Mouse (Mus musculus): ENCODE measurements at regions not wholly inside any gene's neighbourhood (a gene's known extent, or its start where the extent isn't known, plus 50 kb on each side); places are given as distances from the start of the nearest gene placed in this dataset.

DNA sequence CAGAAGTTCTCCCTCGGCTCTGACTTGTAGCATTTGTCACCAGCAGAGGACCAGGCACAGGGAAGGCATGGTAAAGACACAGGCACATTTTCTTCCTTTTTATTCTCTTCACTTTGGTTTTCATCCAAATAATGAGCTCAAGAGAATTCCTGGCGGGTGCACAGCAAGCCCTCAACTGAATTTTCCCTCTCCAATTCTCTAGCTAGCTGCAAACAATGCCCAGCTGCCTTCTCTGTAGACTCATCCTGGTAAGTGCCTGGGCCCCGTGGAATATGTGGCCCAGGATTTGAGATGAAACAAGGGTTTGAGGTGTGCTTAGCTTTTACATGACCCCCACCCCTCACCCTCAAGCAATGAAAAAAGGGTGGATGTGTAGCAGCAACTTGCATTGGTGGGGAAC, 90.4 kb downstream of the Otol1 start:
- ATAC-seq: no peak

DNA sequence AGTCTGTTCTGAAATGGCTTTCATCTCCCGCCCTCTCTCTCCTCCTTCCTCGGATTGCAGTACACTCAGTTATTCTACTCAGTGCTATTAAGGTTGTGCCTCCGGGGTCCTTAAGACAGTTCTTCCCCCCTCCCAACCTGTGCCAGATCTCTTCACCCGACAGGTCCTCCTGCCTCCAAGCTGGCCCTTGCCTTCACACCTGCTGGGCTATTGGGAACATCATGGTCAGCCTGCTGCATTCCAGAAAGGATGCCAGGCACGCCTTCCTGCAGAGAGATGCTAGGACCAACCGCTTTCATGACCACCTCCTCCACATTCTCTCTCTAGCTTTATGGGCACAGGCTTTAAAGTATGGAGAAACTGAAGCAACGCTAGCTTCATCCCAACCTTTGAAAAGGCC, 94.7 kb downstream of the Otol1 start:
- ATAC-seq: no peak

DNA sequence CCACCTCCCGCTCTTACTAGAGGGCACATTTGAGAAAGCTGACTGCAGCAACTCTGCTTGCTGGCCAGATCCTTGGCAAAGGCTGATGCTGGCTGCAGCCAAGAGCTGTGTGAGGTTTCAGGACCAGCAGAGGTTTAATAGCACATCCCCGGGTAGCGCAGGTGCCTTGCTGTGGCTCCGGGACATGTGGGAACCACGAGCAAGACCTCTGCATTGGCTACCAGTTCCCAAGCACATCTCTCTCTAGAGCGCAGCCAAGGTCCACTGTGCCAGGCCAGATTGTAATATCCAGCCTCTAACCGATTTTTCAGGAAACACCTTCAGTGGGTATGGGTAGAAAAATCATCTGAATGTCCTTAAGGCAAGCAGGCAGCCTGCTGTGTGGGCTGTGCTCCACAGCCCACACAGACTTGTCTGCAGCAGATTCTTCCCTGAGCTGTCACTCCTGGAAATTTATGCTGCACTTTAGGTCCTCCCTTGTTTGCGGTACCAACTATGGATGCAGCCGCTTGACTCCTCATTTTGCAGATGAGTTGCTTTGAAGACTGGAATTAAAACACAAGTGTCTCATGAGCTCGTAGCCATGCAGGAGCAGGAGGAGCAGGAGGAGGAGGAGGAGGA, 95.3 kb downstream of the Otol1 start:
- no peak for ATAC-seq

DNA sequence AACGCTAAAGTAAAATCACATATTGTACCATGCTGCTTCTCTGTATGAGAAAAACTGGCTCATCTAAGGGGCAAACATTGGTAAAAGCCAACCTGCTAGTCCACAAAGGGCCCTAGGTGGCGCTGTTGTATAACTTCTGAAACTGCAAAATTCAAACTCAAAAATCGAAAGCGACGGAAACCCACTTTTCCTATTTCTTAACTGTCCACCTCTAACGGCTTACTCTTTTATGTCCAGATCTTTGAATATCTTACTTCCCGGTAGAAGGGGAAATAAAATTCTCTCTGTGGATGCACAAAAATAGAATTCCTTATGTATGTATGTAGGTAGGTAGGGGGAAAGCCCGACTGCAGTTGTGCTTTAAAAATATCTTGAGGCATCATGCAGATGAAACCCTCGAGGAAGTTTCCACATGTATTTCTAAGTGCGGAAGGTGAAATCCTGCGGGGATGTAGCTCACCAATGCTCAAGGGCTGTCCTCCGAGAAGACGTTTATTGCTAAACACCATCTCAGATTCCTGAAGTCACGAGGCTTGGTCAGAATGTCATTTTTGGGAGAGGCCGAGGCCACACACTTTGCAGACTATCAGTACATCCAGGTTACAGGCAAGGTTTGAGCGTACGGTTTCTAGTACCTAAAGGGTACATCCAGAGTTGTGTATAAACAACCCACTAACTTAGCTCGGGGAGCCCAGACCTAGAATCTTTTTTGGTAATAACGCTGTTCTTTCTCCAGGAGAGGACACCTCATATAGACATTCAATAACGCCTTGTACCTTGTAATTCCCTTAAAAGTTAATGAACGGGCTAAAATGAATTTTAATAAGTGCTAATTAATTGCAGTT, 96.8 kb downstream of the Otol1 start:
- peak; percentile 71 for ATAC-seq

DNA sequence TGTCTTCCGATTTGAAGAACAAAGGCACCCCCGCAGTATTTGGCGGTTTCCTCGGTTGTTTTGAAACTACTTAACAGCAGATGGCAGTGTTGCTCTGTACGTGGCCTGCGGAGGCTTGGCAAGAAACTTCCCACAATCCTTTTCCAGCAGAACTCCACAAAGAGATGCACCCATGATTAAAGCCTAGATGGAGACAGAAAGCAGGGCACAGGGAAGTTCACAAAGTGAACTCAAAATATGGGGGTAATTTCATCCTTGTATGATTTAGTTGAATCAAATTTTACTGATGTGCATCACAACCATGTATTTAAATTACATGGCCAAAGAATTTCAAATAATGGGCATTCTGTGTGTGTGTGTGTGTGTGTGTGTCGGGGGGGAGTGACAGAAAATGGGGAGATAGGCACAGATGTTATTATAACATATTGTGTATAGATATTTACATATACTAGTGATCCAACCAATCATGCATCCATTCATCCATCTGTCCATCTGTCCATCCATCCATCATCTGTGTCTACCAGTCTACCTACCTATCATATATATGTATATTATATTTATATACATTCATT, 97.5 kb downstream of the Otol1 start:
- peak; percentile 58 for ATAC-seq

DNA sequence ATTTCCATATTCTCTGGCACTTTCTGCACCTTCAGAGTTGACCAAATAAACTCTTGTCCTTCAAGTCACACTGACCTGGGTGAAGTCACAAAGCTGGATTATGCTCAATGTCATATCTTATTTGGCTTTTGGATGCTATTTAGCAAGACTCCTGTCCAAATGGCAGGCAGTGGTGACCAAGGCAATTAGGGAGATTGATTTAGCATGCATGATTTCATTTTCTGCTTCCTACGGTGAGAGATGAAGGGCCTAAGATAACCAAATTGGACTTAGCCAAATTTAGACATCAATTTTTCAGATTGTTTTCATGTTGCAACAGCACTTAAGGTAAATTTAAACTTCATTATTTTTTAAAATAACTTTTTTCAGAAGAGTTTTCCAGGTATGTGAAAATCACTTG, 98.1 kb downstream of the Otol1 start:
- no peak for ATAC-seq

DNA sequence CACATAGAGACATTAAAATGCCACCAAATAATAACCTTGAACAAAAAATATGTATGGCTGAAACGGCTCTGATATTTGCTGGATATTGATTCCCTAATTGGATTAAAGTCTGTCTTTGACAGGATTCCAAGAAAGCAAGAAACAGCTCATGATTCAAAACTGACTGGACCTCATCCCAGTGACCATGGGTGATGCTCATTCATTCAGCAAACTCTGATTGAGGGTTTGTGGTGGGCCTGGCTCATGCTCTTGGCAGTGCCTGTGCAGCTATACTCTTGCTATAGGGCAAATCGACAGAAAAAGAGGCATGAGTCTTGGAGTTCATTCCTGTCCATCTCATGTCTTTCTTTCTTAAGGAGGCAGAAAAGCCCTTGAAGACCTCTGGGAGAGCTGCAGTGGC, 98.7 kb downstream of the Otol1 start:
- no peak for ATAC-seq

DNA sequence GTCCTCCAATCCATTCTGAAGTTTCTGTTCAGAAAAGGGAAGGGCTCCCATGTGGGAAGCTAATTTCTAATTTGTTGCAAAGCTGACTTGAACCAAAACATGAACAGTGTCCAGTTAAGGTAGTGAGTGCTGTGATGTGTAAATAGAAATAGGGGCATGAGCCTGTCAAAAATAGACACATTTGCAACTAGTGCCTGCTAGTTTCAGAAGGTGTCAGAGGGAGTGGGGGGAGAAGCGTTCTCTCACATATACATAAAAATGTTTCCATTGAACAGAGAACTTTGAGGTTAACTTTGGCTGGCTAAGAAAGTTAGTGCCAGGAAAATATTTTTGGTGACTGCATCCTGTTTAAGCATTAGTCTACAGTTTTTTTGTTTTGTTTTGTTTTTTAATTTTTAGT, 118.8 kb downstream of the Otol1 start:
- ATAC-seq: no peak

DNA sequence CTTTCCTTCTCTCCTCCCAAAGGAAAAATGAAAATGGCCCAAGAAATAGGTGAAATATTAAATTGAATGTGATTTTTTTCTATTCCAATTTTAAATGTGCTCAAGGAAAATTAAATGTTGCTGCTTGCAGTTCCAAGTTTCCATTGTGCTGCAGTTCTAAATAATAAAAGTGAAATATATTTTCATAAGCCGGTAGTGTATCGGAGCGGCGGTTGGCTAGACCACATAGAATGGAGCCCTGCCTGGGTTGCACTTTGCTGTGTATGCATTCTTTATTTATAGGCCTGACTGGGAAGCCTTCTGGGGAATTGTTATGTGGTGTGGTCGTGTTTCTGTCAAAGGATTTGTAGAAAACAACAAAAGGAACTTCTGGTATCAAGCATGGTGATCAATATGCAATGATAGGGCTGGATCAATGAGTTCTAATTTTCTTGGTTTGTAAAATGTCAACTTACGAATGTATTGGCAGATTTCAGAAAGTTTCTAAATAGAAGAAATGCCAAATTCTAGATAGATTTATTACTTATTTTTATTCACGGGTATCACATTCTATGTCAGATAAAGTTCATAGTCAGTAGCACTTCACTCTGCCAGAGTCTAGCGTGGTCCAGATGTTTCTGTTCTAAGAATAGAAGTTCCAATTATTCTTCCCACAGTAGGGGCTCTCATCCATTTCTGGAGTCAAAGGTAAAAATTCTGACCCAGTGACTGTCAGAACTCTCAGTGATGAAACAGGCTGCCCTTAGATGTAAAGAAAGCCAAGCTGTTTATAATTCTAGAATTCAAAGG, 123.0 kb downstream of the Otol1 start:
- no peak for ATAC-seq

DNA sequence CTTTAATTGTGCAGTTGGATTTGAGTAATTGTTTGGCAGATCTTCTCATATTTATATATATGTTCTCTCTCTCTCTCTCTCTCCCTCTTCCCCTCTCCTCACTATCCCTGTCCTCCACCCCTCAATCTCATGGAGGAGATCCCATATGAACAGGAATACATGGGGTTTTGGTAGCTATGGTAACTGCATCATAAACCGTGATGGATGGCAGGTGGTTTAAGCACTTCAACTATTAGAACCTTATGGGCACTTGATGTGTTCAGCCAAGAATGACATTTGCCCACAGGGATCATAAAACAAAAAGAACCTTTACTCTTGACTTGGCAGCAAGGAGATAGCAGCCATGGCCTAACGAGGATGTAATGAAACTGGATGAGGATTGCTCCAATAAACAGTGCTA, 127.5 kb downstream of the Otol1 start:
- ATAC-seq: no peak

DNA sequence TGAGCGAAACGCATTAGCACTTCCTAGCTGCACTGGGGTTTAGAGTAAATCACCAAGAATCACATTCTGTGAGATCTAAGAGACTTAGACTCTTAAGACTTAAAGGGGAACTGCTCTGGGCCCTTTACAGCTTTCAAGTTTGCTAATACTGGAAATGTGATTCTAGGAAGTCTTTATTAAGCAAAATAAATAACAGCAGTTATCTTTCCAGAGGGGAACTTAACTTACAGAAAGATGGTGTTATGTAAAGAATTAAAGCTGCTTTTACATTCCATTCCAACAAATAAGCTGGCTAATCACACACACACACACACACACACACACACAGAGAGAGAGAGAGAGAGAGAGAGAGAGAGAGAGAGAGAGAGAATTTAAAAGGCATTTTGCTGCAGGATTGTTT, 131.1 kb downstream of the Otol1 start:
- ATAC-seq: no peak

DNA sequence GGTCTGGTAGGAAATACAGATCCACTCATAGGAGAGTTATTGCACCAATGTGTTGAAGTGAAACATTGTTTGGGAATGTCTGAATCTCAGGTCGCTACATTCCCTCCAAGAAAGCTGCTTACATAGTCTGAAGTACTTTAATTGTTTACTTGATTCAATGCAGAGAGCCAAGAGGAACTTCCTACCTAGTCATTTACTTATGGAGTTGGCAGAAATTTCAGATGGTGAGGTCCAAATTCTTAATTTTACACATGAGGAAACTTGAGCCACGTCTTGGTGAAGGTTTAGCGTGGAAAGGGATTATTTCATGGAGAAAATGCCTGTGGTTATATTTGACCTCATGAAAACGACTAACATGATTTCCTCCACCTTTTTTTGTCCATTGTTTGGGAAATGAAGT, 131.5 kb downstream of the Otol1 start:
- no peak for ATAC-seq

DNA sequence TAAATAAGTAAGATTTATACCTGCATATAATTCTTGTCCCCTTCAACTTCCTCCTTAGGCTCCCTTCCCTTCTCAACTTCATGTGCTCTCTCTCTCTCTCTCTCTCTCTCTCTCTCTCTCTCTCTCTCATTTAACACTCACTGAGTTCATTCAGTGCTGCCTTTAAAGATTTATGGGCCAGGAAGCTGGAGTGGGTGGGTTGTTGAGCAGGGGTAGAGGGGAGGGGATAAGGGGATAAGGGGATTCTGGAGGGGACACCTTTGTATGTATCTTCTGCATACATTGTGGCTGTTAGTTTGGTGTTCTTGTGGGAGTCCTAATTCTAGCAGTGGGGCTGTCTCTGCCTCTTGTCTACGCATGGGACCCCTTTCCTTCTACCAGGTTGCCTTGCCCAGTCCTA, 138.3 kb downstream of the Otol1 start:
- ATAC-seq: no peak

DNA sequence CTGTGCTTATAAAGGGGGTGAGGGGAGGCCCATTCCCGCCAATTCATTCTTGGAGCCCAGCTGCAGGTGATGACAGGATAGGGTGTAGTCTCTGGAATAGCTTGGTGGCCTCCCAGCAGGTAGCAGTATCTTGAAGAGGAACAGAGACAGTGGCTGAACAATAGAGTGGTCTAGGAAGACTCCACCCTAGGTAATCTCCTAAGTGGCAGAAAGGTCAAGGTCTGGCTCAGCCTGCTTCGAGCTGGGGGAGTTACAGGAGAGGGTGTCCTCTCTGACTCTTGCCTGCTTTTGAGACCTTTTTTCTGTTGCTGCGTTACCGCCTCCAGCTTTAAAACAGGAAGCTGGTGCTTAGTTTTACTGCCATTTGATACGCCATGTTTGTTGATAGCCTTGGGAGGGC, 143.7 kb downstream of the Otol1 start:
- ATAC-seq: no peak

DNA sequence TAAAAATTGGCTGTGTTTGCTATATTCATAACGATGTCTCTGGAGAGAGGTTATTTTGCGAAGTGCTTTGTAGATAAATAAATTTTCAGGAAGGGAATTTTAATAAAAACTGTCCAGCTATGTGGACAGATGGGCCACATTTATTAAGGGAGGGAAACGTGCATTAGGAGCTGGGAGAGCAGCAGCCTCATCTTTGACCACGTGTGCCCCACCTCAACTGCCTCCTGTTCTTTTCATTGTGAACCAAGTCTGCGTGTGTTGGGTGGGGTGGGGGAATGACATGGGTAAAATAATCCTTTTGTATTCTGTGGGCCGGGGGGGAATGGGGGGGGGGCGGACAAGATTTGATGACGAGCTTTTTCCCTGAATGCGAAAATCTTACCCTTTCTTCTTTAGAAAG, 152.6 kb downstream of the Otol1 start:
- ATAC-seq: no peak

DNA sequence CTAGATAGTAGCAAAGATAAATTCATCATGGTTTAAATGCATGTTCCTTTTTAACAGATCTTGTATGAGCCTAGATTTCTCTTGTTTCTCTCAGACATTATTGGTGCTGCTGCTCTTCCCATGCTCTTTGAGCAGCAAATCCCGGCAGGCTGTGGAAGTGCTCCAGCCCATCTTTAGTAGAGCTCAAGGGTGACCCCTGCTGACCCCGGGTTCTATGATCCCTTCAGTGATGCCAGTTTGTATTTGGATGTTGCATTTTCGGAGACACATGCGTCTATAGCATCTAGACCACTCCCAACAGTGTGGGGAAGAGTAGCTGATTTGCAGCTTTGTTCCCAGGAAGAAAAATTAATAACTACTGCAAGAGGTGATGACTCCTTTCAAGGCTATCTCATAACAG, 164.3 kb downstream of the Otol1 start:
- ATAC-seq: no peak

DNA sequence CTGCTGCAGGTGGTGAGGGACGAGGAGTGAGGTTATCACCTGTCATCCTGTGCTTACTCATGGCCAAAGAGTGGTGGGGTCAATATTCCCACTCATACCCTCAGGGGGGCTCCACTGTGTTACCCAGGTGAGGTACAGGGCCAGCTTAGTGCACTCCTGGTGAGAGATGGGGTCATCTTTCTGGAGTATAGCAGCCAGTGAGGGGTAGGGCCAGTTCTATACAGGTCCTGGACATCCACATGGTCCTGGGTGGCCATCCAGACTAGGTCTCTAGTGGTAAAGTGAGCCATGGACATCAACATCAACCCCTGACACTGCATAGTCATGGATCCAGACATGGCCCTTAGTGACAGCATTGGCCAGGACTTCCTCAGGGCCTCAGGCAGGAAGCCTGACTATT, 169.0 kb downstream of the Otol1 start:
- ATAC-seq: no peak

DNA sequence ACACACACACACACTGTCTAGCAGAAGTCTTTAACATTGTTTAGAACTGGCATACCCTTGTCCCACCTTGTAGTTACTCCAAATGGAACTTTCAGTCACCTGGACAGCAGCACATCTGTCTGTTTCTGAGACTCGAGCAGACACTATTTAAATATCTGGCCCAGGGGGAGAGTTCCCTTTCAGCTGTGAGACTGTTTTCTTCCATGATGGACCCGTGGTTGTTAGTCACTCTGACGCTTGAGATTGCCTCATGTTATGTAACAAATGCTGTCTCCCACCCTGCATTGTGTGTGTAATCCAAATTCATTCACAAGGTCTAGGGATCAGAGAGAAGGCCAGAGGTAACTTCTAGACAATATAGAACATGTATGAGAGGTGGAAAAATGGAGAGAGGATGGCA, 174.2 kb downstream of the Otol1 start:
- no peak for ATAC-seq

DNA sequence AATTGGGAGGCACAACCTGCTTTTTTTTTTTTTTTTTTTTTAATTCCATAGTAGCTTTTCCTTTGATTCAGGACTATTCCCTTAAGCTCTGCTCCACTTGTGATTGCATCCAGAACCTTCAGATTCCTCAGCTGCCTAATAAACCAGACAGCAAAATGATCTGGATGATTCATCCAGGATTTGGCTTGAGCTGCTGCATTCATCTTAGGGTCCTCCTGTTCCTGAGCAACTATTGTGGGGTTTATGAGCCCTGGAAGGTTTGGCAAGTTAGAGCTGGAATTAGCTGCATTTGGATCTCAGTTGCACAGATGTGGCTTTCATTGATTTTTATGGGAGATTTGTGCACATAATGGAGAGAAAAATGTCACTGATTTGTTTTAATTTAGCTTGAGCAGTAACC, 183.3 kb downstream of the Otol1 start:
- no peak for ATAC-seq

DNA sequence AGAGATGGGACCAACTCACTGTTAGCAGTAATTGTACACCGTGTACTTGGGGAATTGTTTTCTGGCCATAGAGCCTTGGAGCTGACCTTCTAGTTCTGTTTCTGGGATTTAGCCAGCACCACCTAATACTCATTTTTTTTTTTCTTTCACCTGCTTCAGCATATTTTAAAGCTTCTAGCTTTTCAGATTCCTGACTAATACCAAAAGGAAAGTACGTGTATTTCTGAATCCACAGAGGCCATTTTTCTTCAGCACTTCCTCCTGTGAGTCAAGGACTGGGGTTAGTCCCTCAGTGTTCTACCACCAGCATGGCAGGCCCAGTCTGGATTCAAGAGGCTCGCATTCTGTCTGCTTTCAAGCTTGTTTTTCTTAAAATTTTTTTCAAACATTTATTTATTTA, 189.3 kb downstream of the Otol1 start:
- no peak for ATAC-seq

DNA sequence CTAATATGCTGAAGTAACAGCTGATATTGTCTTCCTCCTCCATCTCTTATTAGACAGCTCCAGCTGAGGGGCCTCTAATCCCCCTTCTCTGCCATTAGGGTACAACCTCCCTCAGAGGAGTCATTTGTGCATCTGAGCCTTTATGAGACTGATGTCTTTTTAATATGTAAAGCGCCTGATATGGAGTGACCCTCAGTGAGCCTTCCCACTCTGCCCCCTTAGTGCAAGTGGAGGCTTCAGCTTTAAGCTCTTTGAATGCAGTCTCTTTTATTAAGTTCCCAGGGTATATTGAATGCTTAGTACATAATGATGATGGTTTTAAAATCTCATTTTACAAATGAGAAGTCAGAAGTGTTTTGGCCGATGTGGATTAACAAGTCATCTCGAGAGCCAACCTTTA, 191.5 kb downstream of the Otol1 start:
- ATAC-seq: no peak

DNA sequence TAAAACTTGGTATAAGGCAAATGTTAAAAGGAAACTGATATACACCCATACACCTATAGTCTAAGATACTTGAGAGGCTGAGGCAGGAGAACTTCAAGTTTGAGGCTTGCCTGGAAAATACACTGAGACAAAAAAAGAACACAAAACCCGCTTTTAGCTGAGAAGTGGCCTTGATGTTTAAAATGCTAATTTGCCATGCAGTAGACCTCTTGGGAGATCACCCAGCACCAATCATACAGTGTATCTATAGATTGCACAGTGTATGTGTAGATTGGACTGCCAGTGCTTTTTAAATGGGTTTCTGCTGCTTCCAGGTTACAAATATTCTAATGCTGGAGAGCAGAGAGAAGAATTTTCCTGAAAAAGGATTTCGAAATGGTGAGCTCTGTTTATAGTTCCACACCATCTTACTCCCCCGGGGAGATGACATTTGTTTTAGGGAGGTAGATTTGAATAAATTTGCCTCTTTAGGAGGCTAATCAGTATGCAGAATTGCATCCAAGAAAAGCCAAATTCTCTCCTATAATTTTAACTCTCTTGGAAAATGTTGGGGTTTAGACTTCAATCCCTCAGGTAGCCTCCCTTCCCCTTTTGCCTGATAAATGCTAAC, 194.0 kb downstream of the Otol1 start:
- ATAC-seq: no peak

DNA sequence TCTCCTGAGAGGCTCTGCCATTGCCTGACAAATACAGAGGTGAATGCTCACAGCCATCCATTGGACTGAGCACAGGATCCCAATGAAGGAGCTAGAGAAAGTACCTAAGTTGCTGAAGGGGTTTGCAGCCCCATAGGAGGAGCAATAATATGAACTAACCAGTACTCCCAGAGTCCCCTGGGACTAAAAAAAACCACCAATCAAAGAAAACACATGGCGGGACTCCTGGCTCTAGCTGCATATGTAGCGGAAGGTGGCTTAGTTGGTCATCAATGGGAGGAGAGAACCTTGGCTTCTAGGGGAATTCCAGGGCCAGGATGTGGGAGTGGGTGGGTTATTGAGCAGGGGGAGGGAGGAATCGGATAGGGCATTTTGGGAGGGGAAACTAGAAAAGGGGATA, 207.8 kb downstream of the Otol1 start:
- ATAC-seq: no peak
